Mouse (Mus musculus): Measurements from ENCODE around the gene Sorbs2. TPM values are rescaled to one million over a fixed set of nuclear protein-coding genes. Genes with fewer than 3 reads are reported as not detected.

Gene Sorbs2
- polyA plus RNA-seq, 2 experiments from 2014 or later = 0.11 to 0.32 TPM

GRCm38 (mm10) chr8:45761053-45761452, 253.5 kb downstream of the Sorbs2 start:
- no peak for ATAC-seq

GRCm38 (mm10) chr8:45762982-45763689, 255.5 kb downstream of the Sorbs2 start:
- ATAC-seq = no peak

DNA sequence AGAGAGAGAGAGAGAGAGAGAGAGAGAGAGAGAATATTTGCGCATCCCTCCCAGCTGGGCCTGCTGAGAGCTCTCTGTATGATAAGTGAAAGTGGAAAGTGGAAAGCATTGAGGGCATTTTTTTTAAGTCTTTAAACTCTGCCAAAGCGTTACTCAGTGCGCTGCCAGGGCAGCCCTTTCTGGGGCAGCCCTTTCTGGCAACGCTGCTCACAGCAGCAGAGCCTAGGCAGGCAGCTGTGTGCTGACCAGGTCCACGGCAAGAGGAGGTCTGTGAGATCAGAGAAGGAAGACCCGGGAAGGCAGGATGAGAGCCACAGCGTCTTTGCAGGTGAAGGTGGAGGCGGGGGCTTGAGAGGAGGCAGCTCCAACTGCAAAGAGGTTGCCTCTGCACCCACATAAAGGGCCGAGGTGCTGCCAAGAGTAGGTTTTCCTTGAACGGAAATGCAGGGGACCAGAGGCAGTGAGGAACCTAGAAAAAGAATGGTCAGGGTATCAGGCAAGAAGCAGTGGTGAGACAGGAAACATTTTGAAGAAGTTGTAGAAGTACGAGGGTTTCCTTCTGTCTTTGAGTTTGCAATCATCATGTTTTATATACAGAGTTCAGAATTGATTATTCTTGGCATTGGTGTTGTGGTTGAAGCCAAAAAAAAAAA, 256.2 kb downstream of the Sorbs2 start:
- ATAC-seq = no peak

DNA sequence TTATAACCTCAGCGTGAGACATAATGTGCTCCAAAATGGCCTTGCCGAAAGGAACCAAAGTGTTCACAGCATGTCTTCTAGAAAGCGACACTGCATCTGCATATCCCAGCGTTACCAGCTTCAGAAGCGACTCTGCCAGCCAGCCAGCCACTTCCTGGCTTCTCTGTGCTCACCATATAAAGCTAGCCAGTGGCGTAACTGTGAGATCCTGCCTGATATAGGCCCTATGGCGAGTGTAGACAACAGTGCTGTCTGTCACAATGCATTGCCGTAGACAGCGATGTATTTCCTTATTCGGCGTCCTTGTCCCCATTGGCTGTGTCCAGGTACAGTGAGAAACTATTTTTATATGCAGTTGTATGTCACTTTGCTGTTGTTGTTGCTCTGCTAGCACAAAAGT, 258.6 kb downstream of the Sorbs2 start:
- ATAC-seq = no peak

DNA sequence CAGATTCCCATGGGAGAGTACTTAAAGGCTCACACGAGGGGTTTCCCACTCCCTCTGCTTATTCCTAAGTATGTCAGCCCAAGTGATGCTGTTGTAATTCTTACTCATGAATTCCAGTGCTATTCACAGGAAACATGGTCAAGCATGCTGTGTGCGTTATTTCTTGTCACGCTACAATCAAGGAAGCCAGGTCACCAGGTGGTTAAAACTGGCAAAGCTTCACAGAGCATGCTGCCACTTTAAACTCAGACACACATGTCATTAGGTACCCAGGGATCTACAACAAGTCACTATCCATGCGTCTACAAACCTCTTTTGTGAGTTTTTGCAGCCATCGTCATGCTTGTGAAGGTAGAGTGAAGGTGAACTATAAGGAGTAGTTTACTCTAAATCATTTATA, 267.3 kb downstream of the Sorbs2 start:
- no peak for ATAC-seq

DNA sequence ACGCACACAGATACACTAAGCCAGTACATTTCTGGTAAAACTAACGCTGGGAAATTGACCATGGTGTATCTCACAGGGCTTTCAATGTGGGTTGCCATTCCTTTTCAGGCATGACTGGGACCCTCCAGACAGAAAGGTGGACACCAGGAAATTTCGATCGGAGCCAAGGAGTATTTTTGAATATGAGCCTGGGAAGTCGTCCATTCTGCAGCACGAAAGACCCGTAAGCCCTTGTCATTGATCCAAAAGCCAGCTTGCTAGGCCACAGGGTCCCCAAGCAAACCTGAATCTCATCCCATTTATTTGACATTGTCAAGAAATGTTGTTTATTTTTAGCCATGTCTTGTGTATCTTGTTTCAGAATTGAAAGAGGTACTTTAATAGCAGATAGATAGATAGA, 267.9 kb downstream of the Sorbs2 start:
- no peak for ATAC-seq

GRCm38 (mm10) chr8:45776366-45776765, 268.8 kb downstream of the Sorbs2 start:
- no peak for ATAC-seq

DNA sequence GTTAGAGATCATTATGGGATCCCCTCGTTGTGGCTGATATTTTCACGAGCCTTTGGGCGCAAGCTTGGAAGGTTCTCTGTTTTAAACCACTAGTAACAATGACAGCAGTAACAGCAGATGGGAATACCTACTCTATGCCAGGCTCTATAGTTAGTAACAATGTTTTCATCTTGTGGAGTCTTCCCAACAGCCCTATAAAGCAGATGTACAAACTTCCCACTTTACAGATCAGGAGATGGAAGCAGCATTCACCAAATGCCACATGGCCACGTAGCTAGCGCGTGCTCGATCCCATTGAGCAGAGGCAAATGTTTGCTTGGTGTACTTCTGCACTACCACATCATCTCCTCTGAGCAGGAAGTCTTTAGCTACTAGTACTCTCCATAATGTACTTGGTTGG, 269.4 kb downstream of the Sorbs2 start:
- no peak for ATAC-seq

GRCm38 (mm10) chr8:45780585-45780984, 273.0 kb downstream of the Sorbs2 start:
- no peak for ATAC-seq

GRCm38 (mm10) chr8:45788610-45789009, 281.0 kb downstream of the Sorbs2 start:
- no peak for ATAC-seq

GRCm38 (mm10) chr8:45794847-45795246, 287.3 kb downstream of the Sorbs2 start:
- ATAC-seq = no peak

DNA sequence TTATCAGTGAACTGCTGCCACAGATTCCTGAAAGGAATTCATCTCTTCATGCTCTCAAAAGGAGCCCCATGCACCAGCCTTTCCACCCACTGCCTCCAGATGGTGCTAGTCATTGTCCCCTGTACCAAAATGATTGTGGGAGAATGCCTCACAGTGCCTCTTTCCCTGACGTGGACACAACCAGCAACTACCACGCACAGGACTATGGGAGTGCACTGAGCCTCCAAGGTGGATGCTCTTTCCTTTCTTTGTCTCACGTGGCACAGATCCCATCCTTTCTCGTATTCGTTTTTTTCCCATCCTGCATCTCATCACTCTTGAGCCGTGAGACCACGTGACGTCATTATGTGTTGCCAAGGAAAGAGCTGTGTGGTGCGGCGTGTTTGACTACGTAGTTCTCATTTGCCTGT, 288.7 kb downstream of the Sorbs2 start:
- no peak for ATAC-seq

- no peak for ATAC-seq
Observed at GRCm38 (mm10) chr8:45799517-45799916, 291.9 kb downstream of the Sorbs2 start.

DNA sequence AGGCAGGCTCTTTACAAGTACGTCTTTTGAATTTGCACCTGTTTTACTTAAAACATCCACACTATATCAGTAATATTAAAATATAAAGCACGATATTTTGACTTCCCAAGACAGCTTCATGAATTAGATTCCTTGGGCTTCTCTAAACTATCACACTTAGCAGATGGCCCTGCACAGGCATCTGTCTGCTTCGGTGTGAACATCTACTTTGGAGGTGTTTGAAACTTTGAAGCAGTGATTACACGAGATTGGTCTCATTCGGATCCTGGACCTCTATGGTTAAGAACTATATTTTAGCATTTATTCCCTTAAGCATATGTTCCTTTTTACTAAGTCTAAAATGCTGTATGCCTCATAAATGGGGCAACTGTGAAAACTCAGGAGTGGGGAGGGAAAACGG, 301.0 kb downstream of the Sorbs2 start:
- ATAC-seq = no peak

DNA sequence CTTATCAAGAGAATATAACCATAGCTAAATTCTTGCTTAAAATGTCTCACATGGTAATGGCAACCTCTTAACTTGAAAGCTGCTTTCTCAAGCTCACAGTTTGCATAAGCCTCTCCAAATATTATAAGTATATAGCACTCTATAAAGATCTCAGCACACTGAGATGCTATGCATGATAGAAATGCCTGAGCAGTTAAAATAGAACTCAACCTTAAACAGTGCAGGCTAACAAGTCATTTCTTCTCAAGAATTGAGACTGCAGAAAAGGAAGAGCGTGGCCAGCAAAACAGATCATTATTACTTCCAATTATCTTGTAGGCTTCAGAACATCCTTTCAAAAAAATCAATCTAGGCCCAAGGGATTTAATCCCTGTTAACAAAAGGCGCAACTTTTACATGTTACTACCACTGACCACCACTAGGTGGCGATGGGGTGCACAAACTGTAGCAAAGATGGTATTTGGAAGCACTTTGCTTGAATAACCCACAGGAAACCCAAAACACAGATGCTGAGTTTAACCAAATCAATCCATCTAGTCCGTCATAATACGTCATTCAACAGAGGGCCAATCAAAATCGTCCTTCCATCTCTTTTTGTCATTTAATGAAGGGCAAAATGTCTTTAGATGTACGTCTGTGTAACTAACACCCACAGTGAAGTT, 309.3 kb downstream of the Sorbs2 start:
- peak; percentile 43 for ATAC-seq

- no peak for ATAC-seq
Observed at GRCm38 (mm10) chr8:45821650-45822049, 314.1 kb downstream of the Sorbs2 start.

DNA sequence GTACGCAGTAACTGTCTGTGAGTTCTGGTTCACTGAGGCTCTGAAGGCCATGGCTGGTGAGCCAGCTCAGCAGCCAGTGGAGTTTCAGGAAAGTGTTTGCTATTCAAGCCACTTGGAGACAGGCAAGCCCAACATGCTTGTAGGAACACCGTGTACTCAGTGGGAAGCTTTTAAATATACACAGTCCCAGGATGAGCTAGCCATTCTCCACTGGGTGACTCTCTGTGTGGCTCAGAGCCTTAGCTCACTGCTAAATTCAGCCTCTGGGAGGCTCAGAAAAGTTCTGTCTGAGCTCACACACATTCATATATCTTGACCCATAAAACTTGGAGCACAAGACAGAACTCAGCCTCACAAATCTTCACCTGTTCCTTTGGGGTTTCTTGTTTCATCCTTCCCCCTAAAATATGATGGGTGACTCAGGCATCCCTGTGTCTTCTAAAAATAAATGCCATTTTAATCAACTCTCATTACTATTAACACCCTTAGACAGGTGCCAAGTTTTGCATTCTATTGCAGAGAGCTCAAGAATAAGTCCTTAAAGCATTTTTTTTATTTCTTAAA, 322.5 kb downstream of the Sorbs2 start:
- ATAC-seq = no peak

DNA sequence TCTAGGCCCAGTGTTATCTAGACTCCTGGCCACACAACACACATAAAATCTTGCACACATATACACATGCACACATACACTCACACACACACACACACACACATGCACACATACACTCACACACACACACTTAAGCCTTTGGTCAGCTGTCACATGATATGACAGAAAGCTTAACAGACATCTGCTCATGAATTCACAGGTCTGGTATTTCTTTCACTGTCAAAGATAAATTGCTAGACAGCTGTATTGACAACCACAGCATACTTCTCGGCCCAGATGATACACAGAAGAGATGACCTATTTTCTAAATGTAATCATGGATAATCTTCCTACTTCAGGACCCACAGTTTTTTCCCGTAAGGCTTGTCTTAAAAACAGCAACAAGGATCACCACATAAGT, 326.3 kb downstream of the Sorbs2 start:
- ATAC-seq = no peak

- no peak for ATAC-seq
Observed at GRCm38 (mm10) chr8:45843306-45843705, 335.7 kb downstream of the Sorbs2 start.

DNA sequence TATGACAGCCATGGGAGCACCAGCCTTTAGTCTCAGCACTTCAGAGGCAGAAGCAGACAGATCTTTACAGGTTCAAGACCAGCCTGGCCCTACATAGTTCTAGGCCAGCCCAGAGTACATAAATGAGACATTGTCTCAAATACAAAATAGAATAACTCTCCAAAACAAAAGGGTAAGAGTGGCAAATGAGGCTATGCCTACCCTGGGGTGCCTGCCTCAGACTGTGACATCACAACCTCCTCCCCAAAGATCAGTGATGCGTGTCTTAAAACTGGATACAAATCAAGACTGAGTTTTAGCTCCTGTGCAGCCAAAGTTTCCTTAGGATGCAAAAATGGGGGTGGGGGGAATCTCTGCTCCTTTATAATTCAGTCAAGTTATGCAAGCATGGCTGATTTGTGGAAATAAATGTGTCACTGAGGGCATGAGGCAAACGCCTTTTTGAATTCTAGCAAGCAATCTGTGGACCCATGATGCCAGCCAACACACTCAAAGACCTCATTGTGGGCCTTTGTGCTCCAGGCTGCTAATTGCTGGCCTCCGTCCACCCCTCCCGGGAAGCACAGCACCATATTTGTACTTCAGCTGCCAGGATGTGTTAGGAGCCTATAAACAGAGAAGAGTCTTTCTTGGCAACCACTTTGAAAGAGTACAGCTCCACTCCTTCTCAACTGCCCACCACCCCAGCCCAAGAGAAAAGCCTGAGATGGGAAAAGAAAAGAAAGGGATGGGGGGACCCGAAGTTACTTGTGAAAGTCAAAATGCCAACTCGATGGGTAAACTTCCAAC, 336.7 kb downstream of the Sorbs2 start:
- ATAC-seq = no peak

- no peak for ATAC-seq
Observed at GRCm38 (mm10) chr8:45844911-45845481, 337.4 kb downstream of the Sorbs2 start.

GRCm38 (mm10) chr8:45845906-45846305, 338.3 kb downstream of the Sorbs2 start:
- ATAC-seq = no peak
